Mouse (Mus musculus) olfactory bulb, adult 2 months (tissue): ENCODE measurements around the gene Atf7ip2. TPM values are rescaled to one million over a fixed set of nuclear protein-coding genes. Genes with fewer than 3 reads are reported as not detected.
A peak's percentile ranks its signal among the peaks of the same experiment; 100 is the strongest.
"Not testable (repeated sequence)": the region's sequence is repeated elsewhere in the genome, so short reads cannot be mapped to it uniquely, and the experiment has no call there.

Experiments used
- H3K27ac ChIP-seq: fragments of 200-500 bp; 2 replicates; pipeline ENCODE4 v1.5.1; 2012; ENCODE audit warnings: low read depth, low read length; ENCODE audit not compliant: insufficient read depth
- H3K4me1 ChIP-seq: fragments of 200-500 bp; 2 replicates; pipeline ENCODE4 v1.6.1; 2012; ENCODE audit warnings: low read length; ENCODE audit not compliant: control insufficient read depth, insufficient read depth
- H3K4me3 ChIP-seq: fragments of 200-500 bp; 2 replicates; pipeline ENCODE4 v1.5.1; 2012; ENCODE audit warnings: mild to moderate bottlenecking, low read depth, low read length, moderate library complexity; ENCODE audit not compliant: insufficient read depth
- CTCF ChIP-seq: fragments of 200-500 bp; IDR thresholded peaks from 2 replicates; pipeline ENCODE4 v1.5.1; 2012; ENCODE audit warnings: low read depth, mild to moderate bottlenecking, low read length, moderate library complexity; ENCODE audit not compliant: insufficient read depth
- POLR2A ChIP-seq: fragments of 200-500 bp; IDR thresholded peaks from 2 replicates; pipeline ENCODE4 v1.6.1; 2012; ENCODE audit warnings: mild to moderate bottlenecking, low read depth, low read length, moderate library complexity; ENCODE audit not compliant: insufficient read depth
- WGBS: fragments of 180-500 bp; shearing (Covaris S2); methylation state at CpG from one replicate; pipeline ENCODE4 v1.1.7; 2018; 5-methylcytosine and 5-hydroxymethylcytosine counted together
- polyA plus RNA-seq: library from polyadenylated mRNA; stranded (reverse); fragments of >200 nt; gene quantifications from 2 replicates; pipeline ENCODE4 v1.2.4, GENCODE M21; 2012; ENCODE audit warnings: low replicate concordance; ENCODE audit not compliant: missing spikeins, insufficient read depth, insufficient read length

Gene Atf7ip2
- polyA plus RNA-seq = not detected in 2 replicates

DNA sequence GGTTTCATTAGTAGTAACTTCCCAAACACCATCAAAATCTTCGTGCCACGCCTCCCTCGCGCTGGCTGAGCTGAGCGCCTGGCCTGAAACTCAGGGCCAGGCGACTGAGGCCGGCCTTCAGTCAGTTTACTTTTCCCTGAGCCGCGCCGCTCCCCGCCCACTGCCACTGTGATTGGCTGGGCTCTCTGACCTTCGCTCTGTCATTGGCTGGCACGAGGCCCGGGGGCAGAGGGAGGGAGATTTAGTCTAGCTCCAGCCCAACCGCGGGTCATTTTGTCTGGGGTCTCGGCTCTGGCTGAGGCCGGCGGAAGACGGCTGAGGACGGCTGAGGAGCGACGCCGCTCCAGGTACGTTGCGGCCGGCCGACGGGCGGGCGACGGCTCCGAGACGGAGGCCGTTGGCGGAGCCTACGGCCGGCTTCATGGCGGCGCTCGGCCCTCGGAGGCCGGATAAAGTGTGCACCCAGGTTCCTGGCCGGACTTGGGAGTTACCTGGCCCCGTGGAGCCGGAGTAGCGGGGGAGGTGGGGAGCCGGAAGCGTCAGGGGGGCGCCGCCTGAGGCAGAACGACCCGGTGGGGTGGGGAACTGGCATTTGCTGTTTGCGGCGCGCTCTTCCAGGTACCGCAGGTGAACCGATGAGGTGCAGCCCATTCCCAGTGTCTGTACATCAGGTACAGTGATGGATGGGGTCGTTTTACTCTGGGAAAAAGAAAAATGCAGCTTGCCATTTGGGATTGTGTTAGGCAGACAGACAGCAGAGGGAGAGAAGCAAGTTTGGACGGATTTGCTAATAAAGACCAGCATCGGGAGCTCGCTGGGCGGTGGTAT, at the start of gene Atf7ip2:
Gene Atf7ip2 (plus strand): TSS at position 34 of the 828 bp plus-strand sequence.
- H3K4me1 ChIP-seq = peaks cover 7% of the 10 kb centered on the region
- WGBS = 1% methylated on average over 63 of the region's 63 CpGs
- peak within 1 kb of the TSS; percentile 41 for H3K4me3 ChIP-seq
- TF ChIP-seq CTCF (no peak), POLR2A (no peak)
- no peak within 1 kb of the TSS for H3K27ac ChIP-seq

DNA sequence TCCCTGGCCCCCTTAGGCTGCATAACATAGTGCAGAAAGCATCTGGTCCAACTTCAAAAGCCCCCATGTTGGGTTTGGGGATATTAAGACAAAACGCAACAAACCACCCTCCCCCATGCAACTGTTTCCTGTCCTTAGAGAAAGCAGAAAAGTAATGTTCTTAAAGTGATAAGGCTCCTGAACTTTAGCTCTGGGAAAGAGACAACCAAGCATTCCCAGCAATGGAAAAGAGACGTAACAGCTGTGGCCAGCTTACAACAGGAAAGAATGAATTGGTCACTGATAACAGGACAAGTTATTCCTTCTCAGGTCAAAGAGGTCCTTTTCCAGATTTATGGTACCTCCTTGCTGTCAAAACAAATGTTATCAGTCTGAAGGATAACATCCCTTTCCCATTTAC, 49.3 kb upstream of the Atf7ip2 start:
- H3K4me3 ChIP-seq = no peak overlapping the region
- WGBS = 88% methylated on average over 2 of the region's 2 CpGs
- no peak overlapping the region for H3K27ac ChIP-seq
- TF ChIP-seq POLR2A (no peak), CTCF (no peak)
- H3K4me1 ChIP-seq = no peaks in the 10 kb centered on the region

GRCm38 (mm10) chr16:10147401-10147800, 45.1 kb upstream of the Atf7ip2 start:
- H3K4me3 ChIP-seq = no peak overlapping the region
- WGBS = 91% methylated on average over 5 of the region's 5 CpGs
- no peak overlapping the region for H3K27ac ChIP-seq
- H3K4me1 ChIP-seq = no peaks in the 10 kb centered on the region
- TF ChIP-seq CTCF (no peak), POLR2A (no peak)

- H3K4me3 ChIP-seq = no peak overlapping the region
- H3K4me1 ChIP-seq = no peaks in the 10 kb centered on the region
- WGBS = 85% methylated on average over 8 of the region's 8 CpGs
- TF ChIP-seq CTCF = no peak
- TF ChIP-seq POLR2A = no peak
- no peak overlapping the region for H3K27ac ChIP-seq
Measured at GRCm38 (mm10) chr16:10169123-10169905, 23.2 kb upstream of the Atf7ip2 start.

DNA sequence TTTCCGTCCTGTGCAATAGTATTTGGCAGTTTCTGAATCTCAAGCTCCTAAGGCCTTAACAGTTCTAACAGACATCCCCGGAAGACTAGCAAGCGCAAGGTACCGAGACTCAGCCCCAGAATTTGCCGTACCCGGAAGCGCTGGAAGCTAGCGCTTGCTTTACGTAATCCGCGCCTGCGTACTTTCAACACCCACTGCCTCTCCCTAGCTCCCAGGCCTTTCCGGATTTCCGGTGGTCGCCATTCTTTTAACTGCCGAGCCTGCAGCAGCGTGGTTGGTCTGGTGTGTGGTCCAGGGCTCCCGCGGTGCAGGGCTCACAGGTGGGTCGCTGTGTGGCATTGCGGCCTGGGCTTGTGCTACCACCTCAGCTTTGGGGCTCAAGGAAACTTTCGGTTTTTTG, 22.5 kb upstream of the Atf7ip2 start, which contains the start of gene Rpl39l:
Gene Rpl39l (plus strand): TSS at position 222 of the 400 bp plus-strand sequence.
- H3K27ac ChIP-seq = no peak within 1 kb of the TSS
- TF ChIP-seq CTCF (no peak), POLR2A (no peak)
- 88% methylated on average over 22 of the region's 22 CpGs for WGBS
- H3K4me3 ChIP-seq = no peak within 1 kb of the TSS
- no peaks in the 10 kb centered on the region for H3K4me1 ChIP-seq

DNA sequence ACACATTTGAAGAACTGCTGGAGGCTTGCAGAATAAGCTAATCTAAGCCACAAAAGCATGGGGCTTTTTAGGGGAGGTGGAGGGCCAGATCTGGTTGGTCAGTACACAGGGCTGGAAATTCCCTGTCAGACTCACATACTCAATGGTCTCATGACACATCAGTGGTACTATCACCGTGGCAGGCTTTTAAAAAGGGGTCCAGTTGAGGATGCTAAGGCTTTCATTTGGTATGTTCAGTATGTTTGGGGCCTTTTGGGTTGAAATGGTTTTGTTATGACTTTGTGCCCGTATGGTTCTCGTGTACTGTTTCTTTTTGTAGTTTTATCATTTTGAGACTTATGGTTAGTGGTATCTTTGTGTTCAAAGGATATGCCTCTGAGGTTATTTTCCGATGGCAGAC, 21.2 kb upstream of the Atf7ip2 start:
- TF ChIP-seq POLR2A (no peak), CTCF (no peak)
- Histone ChIP-seq H3K27ac (no peak overlapping the region), H3K4me3 (no peak overlapping the region), H3K4me1 (no peaks in the 10 kb centered on the region)
- 90% methylated on average over 4 of the region's 4 CpGs for WGBS

DNA sequence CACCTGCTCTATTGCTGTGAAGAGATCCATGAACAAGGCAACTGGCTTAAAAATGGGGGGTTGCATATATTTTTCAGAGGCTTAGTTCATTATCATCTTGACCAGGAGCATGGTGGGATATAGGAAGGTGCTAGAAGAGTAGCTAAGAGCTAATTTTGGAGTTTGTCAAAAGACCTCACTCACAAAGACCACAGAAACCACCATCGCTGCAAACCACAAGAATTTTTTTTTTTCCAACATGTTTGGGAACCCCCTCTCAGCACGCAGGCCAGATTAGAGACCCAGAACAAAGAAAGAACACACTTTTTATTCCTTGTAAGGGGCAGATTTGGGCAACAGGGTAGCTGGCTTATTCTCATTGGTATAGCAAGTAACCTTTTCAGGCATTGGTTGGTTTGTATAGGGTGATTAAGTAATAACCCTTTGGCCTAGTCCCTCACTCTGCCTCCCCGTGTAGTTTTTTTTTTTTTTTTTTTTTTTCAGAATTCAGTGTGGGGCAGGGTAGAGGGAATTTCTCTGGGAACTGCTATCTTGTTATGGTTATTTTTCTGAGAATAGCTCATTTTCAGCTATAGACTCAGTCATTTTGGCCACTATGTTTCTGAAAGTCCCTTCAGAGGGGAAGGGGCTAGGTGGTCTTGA, 20.2 kb upstream of the Atf7ip2 start:
- no peak overlapping the region for H3K4me3 ChIP-seq
- no peaks in the 10 kb centered on the region for H3K4me1 ChIP-seq
- no peak overlapping the region for H3K27ac ChIP-seq
- 78% methylated on average over 3 of the region's 3 CpGs for WGBS
- no peak for TF ChIP-seq CTCF
- TF ChIP-seq POLR2A = no peak

GRCm38 (mm10) chr16:10187461-10187860, 5.1 kb upstream of the Atf7ip2 start:
- H3K27ac ChIP-seq, H3K4me3 ChIP-seq, H3K4me1 ChIP-seq: not testable (repeated sequence)
- 96% methylated on average over 10 of the region's 10 CpGs for WGBS

DNA sequence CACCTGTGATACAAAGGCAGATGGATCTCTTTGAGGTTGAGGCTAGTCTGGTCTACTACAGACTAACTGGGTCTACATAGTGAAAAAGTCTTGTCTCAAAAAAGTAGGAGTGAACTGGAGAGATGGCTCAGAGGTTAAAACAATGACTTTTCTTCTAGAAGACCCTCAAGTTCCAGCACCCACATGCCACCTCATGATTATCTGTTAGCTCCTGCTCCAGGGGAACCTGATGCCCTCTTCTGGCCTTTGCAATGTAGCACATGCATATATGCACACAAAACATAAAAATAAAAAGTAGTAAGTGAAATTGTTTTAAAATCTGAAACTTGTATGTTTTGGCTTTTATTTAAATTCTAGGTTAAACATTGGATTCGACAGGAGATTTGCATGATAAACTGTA, 16.3 kb downstream of the Atf7ip2 start:
- Histone ChIP-seq H3K4me1 (no peaks in the 10 kb centered on the region), H3K4me3 (no peak overlapping the region), H3K27ac (no peak overlapping the region)
- 92% methylated on average over 1 of the region's 1 CpGs for WGBS
- TF ChIP-seq CTCF (no peak), POLR2A (no peak)

DNA sequence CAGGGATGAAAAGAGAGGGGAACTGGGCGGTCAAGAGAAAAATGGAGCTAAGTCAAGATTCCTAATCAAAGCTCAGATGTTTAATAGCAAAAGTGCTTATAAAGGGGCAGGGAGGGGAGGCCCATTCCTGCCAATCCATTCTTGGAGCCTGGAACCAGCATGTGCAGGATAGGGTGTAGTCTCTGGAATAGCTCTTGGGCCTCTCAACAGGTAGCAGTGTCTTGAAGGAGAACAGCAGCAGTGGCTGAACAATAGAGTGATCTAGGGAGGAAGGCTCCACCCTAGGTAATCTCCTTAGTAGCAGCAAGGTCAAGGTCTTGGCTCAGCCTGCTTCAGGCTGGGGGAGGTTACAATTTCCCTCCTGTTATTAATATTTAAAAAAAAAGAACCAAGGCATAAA, 23.9 kb downstream of the Atf7ip2 start:
- H3K4me3 ChIP-seq, H3K4me1 ChIP-seq, H3K27ac ChIP-seq: not testable (repeated sequence)
- 94% methylated on average over 1 of the region's 1 CpGs for WGBS

GRCm38 (mm10) chr16:10217020-10217419, 24.5 kb downstream of the Atf7ip2 start:
- WGBS = 80% methylated on average over 2 of the region's 2 CpGs

More at GRCm38 (mm10) chr16:10217020-10217419, 24.5 kb downstream of the Atf7ip2 start:
- not testable (repeated sequence) for H3K4me3 ChIP-seq, H3K27ac ChIP-seq, H3K4me1 ChIP-seq
